Mouse (Mus musculus): ENCODE data around the gene Gdpgp1. TPM values are rescaled to one million over a fixed set of nuclear protein-coding genes. Genes with fewer than 3 reads are reported as not detected.

Gene Gdpgp1
- polyA plus RNA-seq, 1 experiment, result 5.3 TPM

- no peak for TF ChIP-seq GATA1 (IDR thresholded peaks at IDR 0.05; ENCODE audit: low read length)
Observed at GRCm38 (mm10) chr7:80241661-80242060, 9.0 kb downstream of the Gdpgp1 start.

DNA sequence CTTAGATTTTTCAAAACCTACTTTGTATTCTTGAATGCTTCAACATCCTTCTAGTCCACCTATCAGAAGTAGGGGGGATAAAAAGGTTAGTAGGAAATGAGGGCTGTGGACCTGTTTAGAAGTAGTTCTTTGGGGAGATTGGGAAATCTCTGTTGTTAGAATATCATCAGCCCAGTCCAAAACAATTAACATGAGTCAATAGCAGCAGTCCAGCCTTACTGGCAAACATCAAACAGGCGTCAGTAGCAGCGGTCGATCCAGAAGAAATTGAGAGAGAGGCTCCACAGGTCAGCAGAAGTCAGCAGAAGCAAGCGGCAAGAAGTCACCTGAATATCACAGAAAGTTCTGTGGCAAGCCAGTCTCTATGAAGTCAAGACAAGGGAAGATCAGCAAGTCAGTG, 12.2 kb downstream of the Gdpgp1 start:
- no peak for TF ChIP-seq GATA1 (IDR thresholded peaks at IDR 0.05; ENCODE audit: low read length)

- no peak for TF ChIP-seq GATA1 (IDR thresholded peaks at IDR 0.05; ENCODE audit: low read length)
Observed at GRCm38 (mm10) chr7:80246148-80246721, 13.6 kb downstream of the Gdpgp1 start, which contains the start of gene Ttll13. Gene Ttll13, plus strand, starts transcription at chr7:80246376.

GRCm38 (mm10) chr7:80246859-80247258, 14.2 kb downstream of the Gdpgp1 start:
- TF ChIP-seq GATA1 (IDR thresholded peaks at IDR 0.05; ENCODE audit: low read length), result no peak

DNA sequence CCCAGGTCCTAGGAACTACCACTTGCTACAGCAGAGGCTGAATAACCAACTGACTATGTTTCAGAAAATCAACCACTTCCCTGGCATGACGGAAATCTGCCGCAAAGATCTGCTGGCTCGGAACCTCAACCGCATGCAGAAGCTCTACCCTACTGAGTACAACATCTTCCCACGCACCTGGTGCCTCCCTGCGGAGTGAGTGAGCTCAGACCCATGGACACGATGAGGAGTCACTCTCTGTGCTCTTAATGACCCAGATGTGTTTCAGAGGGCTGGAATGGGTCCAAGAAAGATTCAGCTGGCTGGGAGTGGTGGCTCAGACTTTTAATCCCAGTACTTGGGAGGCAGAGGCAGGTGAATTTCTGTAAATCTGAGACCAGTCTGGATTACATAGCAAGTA, 19.8 kb downstream of the Gdpgp1 start:
- TF ChIP-seq GATA1 (IDR thresholded peaks at IDR 0.05; ENCODE audit: low read length), result no peak

DNA sequence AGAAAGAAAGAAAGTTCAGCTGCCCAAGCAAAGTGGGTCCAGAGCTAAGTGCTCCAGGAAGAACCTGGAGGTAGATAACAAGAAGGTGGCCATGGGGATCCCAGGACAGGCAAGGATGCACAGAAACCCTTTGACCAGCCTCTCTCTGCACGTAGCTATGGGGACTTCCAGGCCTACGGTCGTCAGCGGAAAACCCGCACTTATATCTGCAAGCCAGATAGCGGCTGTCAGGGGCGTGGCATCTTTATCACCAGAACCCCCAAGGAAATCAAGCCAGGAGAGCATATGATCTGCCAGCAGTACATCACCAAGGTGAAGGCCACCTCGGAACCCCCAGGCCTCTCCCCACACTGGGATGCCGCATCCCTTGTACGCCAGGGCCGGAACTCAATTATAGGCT, 20.2 kb downstream of the Gdpgp1 start:
- TF ChIP-seq GATA1 (IDR thresholded peaks at IDR 0.05; ENCODE audit: low read length), result peak; percentile 81

- no peak for TF ChIP-seq GATA1 (IDR thresholded peaks at IDR 0.05; ENCODE audit: low read length)
Observed at GRCm38 (mm10) chr7:80255981-80256380, 23.3 kb downstream of the Gdpgp1 start.

DNA sequence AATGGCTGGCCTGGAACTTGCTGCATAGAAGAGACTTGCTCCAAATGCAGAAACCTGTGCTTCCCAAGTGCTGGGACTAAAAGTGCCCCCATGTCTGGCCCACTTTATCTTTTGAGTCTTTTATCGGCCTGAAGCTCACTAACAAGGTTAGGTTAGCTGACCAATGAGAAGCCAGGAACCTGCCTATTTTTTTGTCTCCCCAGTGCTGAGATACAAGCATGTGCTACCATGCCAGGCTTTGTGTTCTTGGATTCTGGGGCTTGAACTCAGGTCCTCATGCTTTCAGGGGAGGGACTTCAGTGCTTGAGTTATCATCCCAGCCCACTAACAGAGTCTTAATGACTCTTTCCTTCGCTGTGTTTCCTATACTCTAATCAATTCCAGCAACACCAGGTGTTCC, 25.0 kb downstream of the Gdpgp1 start:
- TF ChIP-seq GATA1 (IDR thresholded peaks at IDR 0.05; ENCODE audit: low read length), result no peak

DNA sequence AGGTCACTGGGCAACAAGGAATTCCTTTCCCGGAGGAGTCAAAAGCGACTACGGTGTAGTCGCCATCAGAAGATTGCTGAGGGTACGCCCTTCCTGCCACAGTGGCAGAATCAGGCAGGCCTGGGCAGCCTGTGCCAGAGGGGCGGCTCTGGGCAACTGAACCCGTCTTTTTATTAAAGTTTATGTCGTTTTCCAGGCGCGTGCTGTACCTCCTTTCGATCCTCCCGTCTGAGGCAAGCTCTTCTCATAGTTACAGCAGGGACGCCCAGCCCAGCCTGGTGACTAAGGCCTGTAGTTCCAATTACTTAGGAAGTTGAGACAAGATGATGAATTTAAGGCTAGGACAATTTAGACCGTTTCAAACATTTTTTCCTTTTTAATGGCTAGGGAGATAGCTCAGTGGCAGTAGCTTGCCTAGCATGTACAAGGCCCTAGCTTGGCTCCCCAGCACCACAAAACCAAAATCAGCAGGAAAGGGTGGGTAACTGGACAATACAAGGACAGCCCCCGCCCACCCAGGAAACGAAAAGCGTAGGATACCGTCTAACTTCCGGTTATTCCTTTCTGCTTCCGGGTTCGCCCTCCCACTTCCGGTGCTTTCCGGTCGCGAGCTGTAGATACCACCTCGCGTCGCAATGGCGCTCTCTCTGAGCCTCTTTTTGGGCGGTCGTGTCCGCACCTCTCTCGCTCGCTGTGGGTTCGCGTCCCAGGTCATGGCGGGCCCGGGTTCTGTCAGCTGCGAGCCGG, 28.1 kb downstream of the Gdpgp1 start, which contains the start of gene Ngrn:
Gene Ngrn (plus strand): TSS at position 591 of the 747 bp plus-strand sequence.
- TF ChIP-seq GATA1 (IDR thresholded peaks at IDR 0.05; ENCODE audit: low read length), result no peak

DNA sequence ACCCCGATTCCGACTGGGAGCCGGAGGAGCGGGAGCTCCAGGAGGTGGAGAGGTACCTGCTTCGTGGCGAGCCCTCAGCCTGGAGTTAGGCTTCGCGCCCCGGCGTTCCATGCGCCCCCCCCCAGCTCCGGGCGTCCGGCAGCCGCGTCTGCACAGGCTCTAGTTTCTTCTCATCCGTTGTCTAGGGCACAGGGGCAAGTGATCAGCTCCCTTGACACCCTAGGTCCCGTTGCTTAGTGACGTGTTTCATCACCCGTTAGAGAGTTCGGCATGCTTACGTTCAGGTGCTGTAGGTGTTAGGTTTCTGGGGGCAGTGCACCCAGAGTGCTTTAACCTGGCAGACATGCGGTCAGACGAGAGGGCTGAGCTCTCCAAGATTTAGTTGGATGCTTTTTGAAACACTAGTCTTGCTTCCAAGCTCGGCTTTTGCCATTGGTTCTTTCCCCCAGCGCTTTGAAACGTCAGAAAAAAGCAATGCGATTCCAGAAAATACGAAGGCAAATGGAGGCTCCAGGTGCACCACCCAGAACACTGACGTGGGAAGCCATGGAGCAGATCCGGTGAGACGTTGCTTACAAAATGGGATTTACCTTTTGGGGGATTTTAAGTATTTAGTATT, 28.8 kb downstream of the Gdpgp1 start:
- TF ChIP-seq GATA1 (IDR thresholded peaks at IDR 0.05; ENCODE audit: low read length), result no peak

- TF ChIP-seq GATA1 (IDR thresholded peaks at IDR 0.05; ENCODE audit: low read length), result no peak
Observed at GRCm38 (mm10) chr7:80264606-80265005, 31.9 kb downstream of the Gdpgp1 start.

GRCm38 (mm10) chr7:80267764-80268163, 35.1 kb downstream of the Gdpgp1 start:
- TF ChIP-seq GATA1 (IDR thresholded peaks at IDR 0.05; ENCODE audit: low read length), result no peak

GRCm38 (mm10) chr7:80268897-80269750, 36.5 kb downstream of the Gdpgp1 start, which contains the start of gene Vps33b:
Gene Vps33b, plus strand, starts transcription at chr7:80269649.
- TF ChIP-seq GATA1 (IDR thresholded peaks at IDR 0.05; ENCODE audit: low read length), result no peak

GRCm38 (mm10) chr7:80269751-80270255, 37.1 kb downstream of the Gdpgp1 start:
- no peak for TF ChIP-seq GATA1 (IDR thresholded peaks at IDR 0.05; ENCODE audit: low read length)

DNA sequence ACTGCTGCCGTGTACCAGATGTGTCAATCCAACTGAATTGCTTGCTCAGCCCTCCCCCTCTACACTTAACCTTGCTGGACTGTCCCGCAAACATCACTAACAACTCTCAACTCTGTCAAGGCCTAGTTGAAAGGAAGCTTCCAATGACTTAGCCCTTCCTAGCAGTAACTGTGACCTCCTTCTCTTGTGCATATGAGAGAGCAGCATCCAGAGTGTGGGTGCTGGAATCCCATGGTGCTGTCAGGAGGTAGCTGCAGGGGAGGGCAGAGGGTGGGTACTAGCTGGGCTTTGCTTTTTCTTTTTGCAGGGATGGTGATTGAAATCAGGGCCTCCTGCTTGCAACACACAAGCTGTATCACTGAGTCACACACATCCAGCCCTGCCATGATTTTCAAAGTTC, 40.8 kb downstream of the Gdpgp1 start:
- TF ChIP-seq GATA1 (IDR thresholded peaks at IDR 0.05; ENCODE audit: low read length), result no peak
